Mouse (Mus musculus): ENCODE measurements around the gene Emcn.

The Emcn gene

DNA sequence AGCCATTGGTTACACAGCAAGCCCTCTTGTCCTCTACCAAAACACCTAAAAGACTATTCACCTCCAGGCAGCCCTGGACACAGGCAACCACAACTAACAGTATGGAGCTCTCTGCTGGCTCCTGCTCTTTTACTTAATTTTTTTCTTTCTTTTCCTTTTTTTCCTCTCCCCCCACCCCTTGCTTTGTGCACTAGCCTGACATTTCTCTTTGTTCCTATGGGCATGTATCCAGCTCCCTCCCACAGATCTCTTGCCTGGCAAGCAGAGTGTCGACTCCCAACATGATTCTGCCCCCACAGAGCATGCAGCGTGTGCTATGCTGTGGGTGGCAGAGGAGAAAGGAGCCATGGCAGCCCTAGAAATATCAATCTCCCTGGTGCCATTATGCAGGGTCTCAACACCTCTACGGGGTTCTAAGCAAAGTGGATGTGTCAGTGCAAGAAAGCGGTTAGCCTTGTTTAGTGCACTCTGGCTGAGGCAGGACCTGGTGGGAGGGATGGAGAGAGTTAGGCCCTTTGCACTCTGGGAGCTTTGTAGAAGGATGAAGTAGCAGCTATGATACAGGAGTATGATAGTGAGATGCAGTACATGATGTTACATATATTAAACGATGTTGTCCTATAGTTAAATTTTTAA, 74.7 kb downstream of the Emcn start:
- peak; percentile 90 for DNase-seq

DNA sequence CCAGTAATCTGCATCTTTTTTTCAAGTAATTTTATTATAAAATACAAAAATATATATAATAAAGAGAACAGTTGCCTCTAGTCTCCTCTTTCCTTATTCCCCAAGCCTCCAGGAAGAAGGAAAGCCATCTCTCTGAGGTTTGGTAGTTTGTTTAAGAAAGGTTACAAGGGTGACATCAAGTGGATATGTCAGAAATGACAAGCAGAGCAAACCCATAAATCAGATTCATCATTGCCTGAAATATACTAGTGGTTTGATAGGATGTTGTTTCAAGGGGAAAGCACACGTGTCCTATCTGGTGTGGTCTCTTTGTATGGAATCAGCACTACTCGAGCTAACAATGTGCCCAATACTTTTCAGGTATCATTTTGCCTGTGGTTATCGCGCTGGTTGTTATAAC, 77.8 kb downstream of the Emcn start:
- DNase-seq: peak; percentile 26

DNA sequence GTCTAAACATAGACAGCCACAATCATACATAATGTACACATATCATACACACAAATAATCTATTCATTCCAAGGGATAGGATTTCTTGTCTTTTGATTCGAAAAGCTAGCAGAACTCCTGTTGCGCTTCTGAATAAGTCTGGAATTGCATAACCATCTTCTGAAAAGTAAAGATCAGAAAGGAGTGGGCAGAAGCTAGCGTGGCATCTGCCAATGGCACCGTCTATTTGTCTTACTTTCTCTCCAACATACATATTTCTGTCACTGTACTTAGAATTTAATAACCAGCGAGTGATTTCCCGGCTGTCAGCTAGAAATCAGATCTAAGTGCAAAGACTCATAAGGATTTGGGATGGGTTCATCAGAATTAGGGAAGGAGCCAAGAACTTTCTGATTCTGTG, 88.6 kb downstream of the Emcn start:
- no peak for DNase-seq

DNA sequence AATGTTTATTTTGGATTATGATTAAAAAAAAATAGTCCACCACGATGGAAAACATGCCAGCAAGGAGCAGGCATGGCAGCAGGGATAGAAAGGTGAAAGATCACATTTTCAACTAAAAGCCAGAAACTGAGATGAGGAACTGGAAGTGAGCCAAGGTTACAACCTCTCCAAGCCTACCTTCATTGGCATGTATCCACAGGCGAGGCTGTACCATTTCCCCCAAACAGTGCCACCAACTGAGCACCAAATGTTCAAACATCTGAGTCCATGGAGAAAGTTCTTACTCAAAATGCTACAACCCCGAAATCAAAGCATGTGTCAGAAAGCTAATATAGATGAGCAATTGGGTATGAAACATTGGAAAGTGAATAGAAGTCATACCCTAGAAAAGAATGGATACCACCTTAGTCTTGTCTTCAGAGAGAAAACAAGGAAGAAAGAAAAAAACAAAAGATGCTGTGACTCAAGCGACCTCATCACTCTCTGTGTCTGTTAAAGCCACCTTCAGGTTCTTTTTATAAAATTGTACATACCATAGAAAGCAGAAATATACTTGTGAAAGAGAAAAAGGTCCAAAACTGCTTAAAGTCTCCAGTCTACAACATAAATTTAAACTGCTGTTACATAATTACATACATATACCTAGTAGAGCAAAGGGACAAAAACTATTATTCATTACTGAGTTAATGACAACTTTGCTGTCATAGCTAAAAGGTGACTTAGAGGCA, 124.2 kb downstream of the Emcn start:
- DNase-seq: no peak

DNA sequence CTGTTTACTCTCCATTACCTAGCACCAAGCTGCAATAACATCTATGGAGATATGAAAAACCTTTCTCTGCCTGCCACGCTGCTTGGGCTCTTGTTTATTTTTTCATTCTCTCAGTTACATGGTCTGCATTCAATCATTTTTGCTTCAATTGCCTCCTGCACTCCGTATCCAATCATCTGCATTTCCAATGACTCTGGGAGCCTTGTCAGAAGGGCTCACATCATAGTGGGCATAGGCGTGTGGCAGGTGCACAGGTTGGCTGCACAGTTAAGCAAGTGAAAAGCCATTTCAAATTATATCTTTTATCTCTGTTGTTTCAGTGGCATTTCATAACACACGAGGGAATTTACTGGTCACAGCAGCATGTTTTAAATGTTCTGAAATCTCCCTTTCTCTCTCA, 125.1 kb downstream of the Emcn start:
- DNase-seq: no peak

DNA sequence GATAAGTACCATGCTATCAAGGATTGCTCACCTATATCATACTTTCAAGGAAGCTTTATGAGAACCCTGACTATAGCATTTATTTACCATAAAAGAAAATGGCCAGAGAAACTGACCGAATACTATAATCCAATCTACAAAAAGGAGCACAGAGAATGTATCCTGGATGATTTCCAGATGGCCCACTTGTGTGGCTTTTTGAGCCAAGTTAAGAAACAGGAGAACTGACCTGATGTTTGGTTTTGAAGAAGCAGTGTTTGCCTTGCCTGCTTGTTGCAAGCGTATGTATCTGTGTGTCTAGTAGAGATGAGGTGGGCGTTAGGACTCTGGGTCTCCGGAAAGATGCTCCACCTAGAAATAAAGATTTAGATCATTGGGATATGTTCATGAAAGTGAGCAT, 125.9 kb downstream of the Emcn start:
- DNase-seq: no peak

DNA sequence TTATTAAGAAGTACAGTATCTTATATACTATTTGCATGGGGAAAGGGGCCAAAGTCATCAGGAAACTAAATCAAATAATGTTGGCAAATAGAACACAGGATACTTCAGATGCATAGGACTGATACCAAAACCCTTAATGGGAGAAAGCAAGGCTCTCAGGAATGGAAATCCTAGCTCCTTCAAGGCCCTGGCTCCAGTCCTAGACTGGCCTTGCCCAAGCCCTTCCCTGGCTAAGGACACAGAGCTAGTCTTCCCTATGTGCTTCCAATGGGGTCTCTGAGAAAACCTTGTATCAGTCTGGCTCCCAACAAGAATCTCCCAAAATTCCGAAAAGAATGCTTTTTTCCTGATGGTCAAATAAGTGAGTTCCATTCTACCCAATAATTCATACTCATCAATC, 126.5 kb downstream of the Emcn start:
- DNase-seq: no peak

DNA sequence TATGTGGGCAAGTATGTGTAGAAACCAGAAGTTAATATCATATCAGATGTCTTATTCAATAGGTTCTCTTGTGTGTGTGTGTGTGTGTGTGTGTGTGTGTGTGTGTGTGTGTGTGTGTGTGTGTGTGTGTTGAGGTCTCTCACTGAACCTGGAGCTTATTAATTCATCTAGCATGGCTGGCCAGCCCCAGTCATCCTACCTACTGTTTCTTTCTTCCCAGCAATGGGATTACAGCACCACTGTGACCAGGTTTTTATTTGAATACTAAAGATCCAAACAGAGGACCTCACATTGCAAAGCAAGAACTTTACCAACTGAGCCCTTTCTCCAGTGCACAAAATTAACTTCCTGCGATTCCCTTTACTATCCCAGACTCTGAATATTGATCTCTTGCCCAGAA, 131.3 kb downstream of the Emcn start:
- DNase-seq: no peak

DNA sequence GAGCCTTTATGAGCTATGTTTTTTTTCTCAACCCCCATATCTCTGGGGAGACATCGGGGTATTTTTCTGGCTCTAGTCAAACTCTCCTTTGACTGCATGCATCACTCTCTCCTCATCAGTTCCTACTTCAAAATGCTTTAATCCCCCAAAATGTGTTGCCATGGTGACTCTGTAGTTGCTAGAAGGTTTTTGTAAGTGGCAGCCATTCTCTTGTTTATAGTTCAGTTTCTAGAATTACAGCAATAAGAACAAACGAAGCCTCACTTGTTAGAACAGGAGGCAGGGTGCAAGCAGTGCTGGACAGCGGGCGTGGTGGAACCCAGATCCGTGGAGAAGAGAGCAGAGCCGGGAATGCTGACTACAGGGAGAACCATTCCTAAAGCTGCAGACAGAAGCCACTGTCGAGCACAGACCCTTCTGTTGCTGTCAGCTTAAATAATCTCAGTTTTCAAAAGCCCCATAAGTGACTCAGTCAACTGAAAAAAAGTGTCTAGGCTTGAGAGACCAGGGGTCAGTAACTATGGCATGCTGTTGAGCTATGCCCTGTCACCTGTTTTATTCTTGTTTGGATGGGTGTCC, 139.0 kb downstream of the Emcn start:
- DNase-seq: peak; percentile 18

DNA sequence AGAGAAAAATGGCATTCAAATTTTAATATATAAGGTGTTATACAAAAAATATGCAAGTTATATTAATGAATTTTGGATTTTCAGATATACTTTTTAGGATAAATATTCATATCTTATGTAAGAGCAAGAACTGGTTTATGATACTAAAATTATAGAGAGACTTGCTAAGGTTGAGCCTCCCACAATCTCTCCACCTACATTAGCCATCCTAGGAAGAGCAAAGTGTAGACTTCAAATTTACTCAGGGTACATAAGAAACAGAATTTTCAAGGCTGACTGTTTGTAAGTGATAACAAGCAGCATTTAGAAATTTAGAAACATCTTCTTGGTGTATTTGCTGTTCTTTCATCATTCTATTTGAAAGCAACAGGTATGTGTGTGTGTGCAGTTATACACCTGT, 140.3 kb downstream of the Emcn start:
- peak; percentile 39 for DNase-seq
